Mouse (Mus musculus): Measurements from ENCODE around the gene Hhex. TPM values are rescaled to one million over a fixed set of nuclear protein-coding genes. Genes with fewer than 3 reads are reported as not detected.

Gene Hhex
- total RNA-seq, 1 experiment: 2.1 TPM

- Histone ChIP-seq H3K36me3 (ENCODE audit: control insufficient read depth, insufficient read depth, low read length, poor library complexity, severe bottlenecking) (no peaks in the 10 kb centered on the region), H3K27ac (ENCODE audit: insufficient read depth, low read depth, low read length, poor library complexity, severe bottlenecking) (no peak overlapping the region), H3K9me3 (ENCODE audit: control insufficient read depth, insufficient read depth, low read depth, low read length) (no peaks in the 10 kb centered on the region), H3K4me3 (ENCODE audit: insufficient read depth in 1 of 2, low read depth in 1 of 2, low read length in 2 of 2, poor library complexity in 1 of 2, severe bottlenecking in 1 of 2) (no peak overlapping the region), H3K4me1 (ENCODE audit: control insufficient read depth in 2 of 2, insufficient read depth in 2 of 2, low read length in 2 of 2, poor library complexity in 1 of 2) (peaks cover 6 to 11% of the 10 kb centered on the region in 2 experiments; a peak in 2 of 4 replicates), H3K9ac (ENCODE audit: insufficient read depth, low read depth, low read length, poor library complexity, severe bottlenecking) (no peak overlapping the region)
- no peak for TF ChIP-seq HCFC1 (IDR thresholded peaks at IDR 0.05; ENCODE audit: borderline replicate concordance, insufficient read depth, low read length)
- TF ChIP-seq ZNF384 (IDR thresholded peaks at IDR 0.05; ENCODE audit: low read depth, low read length): no peak
- TF ChIP-seq CHD2 (IDR thresholded peaks at IDR 0.05; ENCODE audit: low read depth, low read length): no peak
- no peak for TF ChIP-seq MAFK (IDR thresholded peaks at IDR 0.05; ENCODE audit: insufficient read depth, low read depth, low read length)
- TF ChIP-seq ZC3H11A (IDR thresholded peaks at IDR 0.05; ENCODE audit: borderline replicate concordance, low read depth, low read length): no peak
- in situ Hi-C loops (cut with MboI; ENCODE audit: low sequenced_read_pairs in 2 of 2, unreplicated experiment in 2 of 2): no loop called here
- no peak for DNase-seq (ENCODE audit: low read depth, low spot score)
These were observed 1.6 kb upstream of the Hhex start for GRCm38 (mm10) chr19:37432868-37433570.

- Histone ChIP-seq H3K36me3 (ENCODE audit: control insufficient read depth, insufficient read depth, low read length, poor library complexity, severe bottlenecking) (no peaks in the 10 kb centered on the region), H3K4me3 (ENCODE audit: insufficient read depth in 1 of 2, low read depth in 1 of 2, low read length in 2 of 2, poor library complexity in 1 of 2, severe bottlenecking in 1 of 2) (peak overlapping the region; percentile 83 to 93), H3K27ac (ENCODE audit: insufficient read depth, low read depth, low read length, poor library complexity, severe bottlenecking) (no peak overlapping the region), H3K4me1 (ENCODE audit: control insufficient read depth in 2 of 2, insufficient read depth in 2 of 2, low read length in 2 of 2, poor library complexity in 1 of 2) (peaks cover 6 to 11% of the 10 kb centered on the region in 2 experiments; a peak in 2 of 4 replicates), H3K9ac (ENCODE audit: insufficient read depth, low read depth, low read length, poor library complexity, severe bottlenecking) (peak overlapping the region; percentile 19; the same call in 1 of the 2 replicates), H3K9me3 (ENCODE audit: control insufficient read depth, insufficient read depth, low read depth, low read length) (no peaks in the 10 kb centered on the region)
- DNase-seq (ENCODE audit: low read depth, low spot score): no peak
- in situ Hi-C loops (cut with MboI; ENCODE audit: low sequenced_read_pairs in 2 of 2, unreplicated experiment in 2 of 2): no loop called here
- TF ChIP-seq ZNF384 (IDR thresholded peaks at IDR 0.05; ENCODE audit: low read depth, low read length) (no peak), HCFC1 (IDR thresholded peaks at IDR 0.05; ENCODE audit: borderline replicate concordance, insufficient read depth, low read length) (peak; percentile 19; the same call in 1 of the 2 replicates)
These were observed 731 bp upstream of the Hhex start for GRCm38 (mm10) chr19:37433895-37434262.

GRCm38 (mm10) chr19:37435041-37435852 lies 637 bp downstream of the Hhex start:
- TF ChIP-seq MAFK (IDR thresholded peaks at IDR 0.05; ENCODE audit: insufficient read depth, low read depth, low read length) (no peak), HCFC1 (IDR thresholded peaks at IDR 0.05; ENCODE audit: borderline replicate concordance, insufficient read depth, low read length) (no peak), ZNF384 (IDR thresholded peaks at IDR 0.05; ENCODE audit: low read depth, low read length) (no peak), ZC3H11A (IDR thresholded peaks at IDR 0.05; ENCODE audit: borderline replicate concordance, low read depth, low read length) (no peak), CHD2 (IDR thresholded peaks at IDR 0.05; ENCODE audit: low read depth, low read length) (no peak)
- no peak overlapping the region for H3K27ac ChIP-seq (ENCODE audit: insufficient read depth, low read depth, low read length, poor library complexity, severe bottlenecking)
- no peaks in the 10 kb centered on the region for H3K36me3 ChIP-seq (ENCODE audit: control insufficient read depth, insufficient read depth, low read length, poor library complexity, severe bottlenecking)
- in situ Hi-C loops (cut with MboI; ENCODE audit: low sequenced_read_pairs in 2 of 2, unreplicated experiment in 2 of 2): no loop called here
- H3K4me3 ChIP-seq (ENCODE audit: insufficient read depth in 1 of 2, low read depth in 1 of 2, low read length in 2 of 2, poor library complexity in 1 of 2, severe bottlenecking in 1 of 2): peak overlapping the region; percentile 83 to 93
- no peaks in the 10 kb centered on the region for H3K9me3 ChIP-seq (ENCODE audit: control insufficient read depth, insufficient read depth, low read depth, low read length)
- H3K9ac ChIP-seq (ENCODE audit: insufficient read depth, low read depth, low read length, poor library complexity, severe bottlenecking): peak overlapping the region; percentile 86
- H3K4me1 ChIP-seq (ENCODE audit: control insufficient read depth in 2 of 2, insufficient read depth in 2 of 2, low read length in 2 of 2, poor library complexity in 1 of 2): peaks cover 6 to 11% of the 10 kb centered on the region in 2 experiments; a peak in 2 of 4 replicates
- peak; percentile 15 for DNase-seq (ENCODE audit: low read depth, low spot score)

GRCm38 (mm10) chr19:37435853-37436174 lies 1.2 kb downstream of the Hhex start:
- no peak for DNase-seq (ENCODE audit: low read depth, low spot score)
- TF ChIP-seq CHD2 (IDR thresholded peaks at IDR 0.05; ENCODE audit: low read depth, low read length): no peak
- TF ChIP-seq ZC3H11A (IDR thresholded peaks at IDR 0.05; ENCODE audit: borderline replicate concordance, low read depth, low read length): no peak
- TF ChIP-seq HCFC1 (IDR thresholded peaks at IDR 0.05; ENCODE audit: borderline replicate concordance, insufficient read depth, low read length): no peak
- no peak for TF ChIP-seq MAFK (IDR thresholded peaks at IDR 0.05; ENCODE audit: insufficient read depth, low read depth, low read length)
- TF ChIP-seq ZNF384 (IDR thresholded peaks at IDR 0.05; ENCODE audit: low read depth, low read length): no peak
- no peaks in the 10 kb centered on the region for H3K36me3 ChIP-seq (ENCODE audit: control insufficient read depth, insufficient read depth, low read length, poor library complexity, severe bottlenecking)
- H3K9ac ChIP-seq (ENCODE audit: insufficient read depth, low read depth, low read length, poor library complexity, severe bottlenecking): no peak overlapping the region
- H3K4me3 ChIP-seq (ENCODE audit: insufficient read depth in 1 of 2, low read depth in 1 of 2, low read length in 2 of 2, poor library complexity in 1 of 2, severe bottlenecking in 1 of 2): peak overlapping the region; percentile 83 to 93
- in situ Hi-C loops (cut with MboI; ENCODE audit: low sequenced_read_pairs in 2 of 2, unreplicated experiment in 2 of 2): no loop called here
- H3K4me1 ChIP-seq (ENCODE audit: control insufficient read depth in 2 of 2, insufficient read depth in 2 of 2, low read length in 2 of 2, poor library complexity in 1 of 2): peaks cover 6 to 11% of the 10 kb centered on the region in 2 experiments; a peak in 2 of 4 replicates
- H3K9me3 ChIP-seq (ENCODE audit: control insufficient read depth, insufficient read depth, low read depth, low read length): no peaks in the 10 kb centered on the region
- no peak overlapping the region for H3K27ac ChIP-seq (ENCODE audit: insufficient read depth, low read depth, low read length, poor library complexity, severe bottlenecking)

Data from ES-E14 (cell line).